Mouse (Mus musculus) cortical plate, adult 2 months (tissue): ENCODE results near the gene Pih1d1. TPM values are rescaled to one million over a fixed set of nuclear protein-coding genes. Genes with fewer than 3 reads are reported as not detected.
"Not testable (repeated sequence)": the region's sequence is repeated elsewhere in the genome, so short reads cannot be mapped to it uniquely, and the experiment has no call there.

Experiments
- H3K27ac ChIP-seq: fragments of 200-500 bp; 2 replicates; pipeline ENCODE4 v1.5.1; 2012; ENCODE audit warnings: low read length, control low read depth, inconsistent platforms; ENCODE audit not compliant: insufficient read depth
- H3K4me1 ChIP-seq: fragments of 200-500 bp; 2 replicates; pipeline ENCODE4 v1.6.1; 2011; ENCODE audit warnings: low read length; ENCODE audit not compliant: control insufficient read depth, insufficient read depth
- H3K4me3 ChIP-seq: fragments of 200-500 bp; 2 replicates; pipeline ENCODE4 v1.5.1; 2011; ENCODE audit warnings: mild to moderate bottlenecking, low read length, control low read depth; ENCODE audit not compliant: insufficient read depth
- CTCF ChIP-seq: fragments of 200-500 bp; IDR thresholded peaks from 2 replicates; pipeline ENCODE4 v1.5.1; 2011; ENCODE audit warnings: mild to moderate bottlenecking, control low read depth, low read length; ENCODE audit not compliant: insufficient read depth; ENCODE audit errors: extremely low read depth
- POLR2A ChIP-seq: fragments of 200-500 bp; IDR thresholded peaks from 2 replicates; pipeline ENCODE4 v1.6.1; 2011; ENCODE audit warnings: mild to moderate bottlenecking, low read length, control low read depth; ENCODE audit not compliant: insufficient read depth; ENCODE audit errors: extremely low read depth
- polyA plus RNA-seq: library from polyadenylated mRNA; depleted of rRNA; stranded (reverse); fragments of >200 nt; gene quantifications from 2 replicates; pipeline ENCODE4 v1.2.3, GENCODE M21; 2012

The Pih1d1 gene
- polyA plus RNA-seq, 1 experiment, result 59.4 TPM

GRCm38 (mm10) chr7:45144368-45145174, 9.5 kb upstream of the Pih1d1 start:
- Histone ChIP-seq H3K4me1 (no peaks in the 10 kb centered on the region), H3K27ac (no peak overlapping the region), H3K4me3 (no peak overlapping the region)
- TF ChIP-seq CTCF, result no peak
- TF ChIP-seq POLR2A, result no peak

- Histone ChIP-seq H3K27ac (no peak overlapping the region), H3K4me3 (no peak overlapping the region), H3K4me1 (no peaks in the 10 kb centered on the region)
- TF ChIP-seq POLR2A (no peak), CTCF (no peak)
Observed at GRCm38 (mm10) chr7:45145460-45145859, 8.6 kb upstream of the Pih1d1 start.

- H3K4me3 ChIP-seq, result no peak overlapping the region
- peaks cover 2% of the 10 kb centered on the region; the same call in 1 of the 2 replicates for H3K4me1 ChIP-seq
- TF ChIP-seq CTCF, result no peak
- no peak for TF ChIP-seq POLR2A
- H3K27ac ChIP-seq, result no peak overlapping the region
Observed at GRCm38 (mm10) chr7:45147267-45147666, 6.8 kb upstream of the Pih1d1 start.

GRCm38 (mm10) chr7:45147899-45148298, 6.2 kb upstream of the Pih1d1 start:
- peaks cover 2% of the 10 kb centered on the region; the same call in 1 of the 2 replicates for H3K4me1 ChIP-seq
- H3K4me3 ChIP-seq, result no peak overlapping the region
- no peak for TF ChIP-seq POLR2A
- no peak for TF ChIP-seq CTCF
- no peak overlapping the region for H3K27ac ChIP-seq

- Histone ChIP-seq H3K4me1 (peaks cover 2% of the 10 kb centered on the region; the same call in 1 of the 2 replicates), H3K27ac (no peak overlapping the region), H3K4me3 (no peak overlapping the region)
- no peak for TF ChIP-seq POLR2A
- no peak for TF ChIP-seq CTCF
Observed at GRCm38 (mm10) chr7:45148534-45149098, 5.5 kb upstream of the Pih1d1 start.

- no peak overlapping the region for H3K27ac ChIP-seq
- no peak overlapping the region for H3K4me3 ChIP-seq
- H3K4me1 ChIP-seq, result peaks cover 2% of the 10 kb centered on the region; the same call in 1 of the 2 replicates
- TF ChIP-seq POLR2A (no peak), CTCF (no peak)
Observed at GRCm38 (mm10) chr7:45149545-45149944, 4.6 kb upstream of the Pih1d1 start.

- TF ChIP-seq POLR2A, result no peak
- TF ChIP-seq CTCF, result no peak
- no peak overlapping the region for H3K27ac ChIP-seq
- no peak overlapping the region for H3K4me3 ChIP-seq
- peaks cover 2% of the 10 kb centered on the region; the same call in 1 of the 2 replicates for H3K4me1 ChIP-seq
Observed at GRCm38 (mm10) chr7:45150321-45150720, 3.8 kb upstream of the Pih1d1 start.

- Histone ChIP-seq H3K27ac (no peak overlapping the region), H3K4me3 (no peak overlapping the region), H3K4me1 (peaks cover 2% of the 10 kb centered on the region; the same call in 1 of the 2 replicates)
- TF ChIP-seq CTCF (no peak), POLR2A (no peak)
Observed at GRCm38 (mm10) chr7:45151303-45151702, 2.8 kb upstream of the Pih1d1 start.

GRCm38 (mm10) chr7:45153052-45153451, 1.1 kb upstream of the Pih1d1 start:
- not testable (repeated sequence) for H3K4me1 ChIP-seq, H3K4me3 ChIP-seq, H3K27ac ChIP-seq

GRCm38 (mm10) chr7:45153586-45153985, 517 bp upstream of the Pih1d1 start:
- no peak for TF ChIP-seq POLR2A
- no peak for TF ChIP-seq CTCF
- Histone ChIP-seq H3K4me3 (peak overlapping the region; percentile 88), H3K4me1 (peaks cover 2% of the 10 kb centered on the region; the same call in 1 of the 2 replicates), H3K27ac (peak overlapping the region; percentile 85)
